Comparison of ENCODE assay signal across 23 mouse cellular contexts in the genomic region with DNA sequence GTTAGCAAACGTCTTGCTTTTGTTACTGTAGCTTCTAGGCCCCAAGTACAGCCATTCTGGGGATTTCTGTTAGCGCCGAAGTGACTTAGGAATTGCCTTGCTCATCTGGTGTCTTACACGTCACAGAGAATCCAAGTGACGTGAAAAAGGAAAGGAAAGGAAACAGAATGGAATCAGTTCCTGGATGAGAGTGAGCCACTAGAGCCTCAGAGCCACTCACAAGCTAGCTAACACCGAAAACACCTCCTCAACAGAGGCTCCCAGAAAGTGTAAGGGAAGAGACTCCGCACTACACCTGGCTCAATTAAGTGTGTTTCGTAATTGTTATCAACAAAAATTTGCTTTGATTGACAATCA. TPM values are rescaled to one million over a fixed set of nuclear protein-coding genes. Genes with fewer than 3 reads are reported as not detected.
DNase-seq lines count a peak whose midpoint lies in the region; ATAC-seq and TF ChIP-seq lines count a peak whose summit lies in the region.
"Not testable (repeated sequence)": the region's sequence is repeated elsewhere in the genome, so short reads cannot be mapped to it uniquely, and the experiment has no call there.
"Had no signal": no experiment of that assay in that cellular context is flagged by ENCODE, and none has a peak within 500 bp of the region (broad histone marks: within the 10 kb centered on the region; RNA-seq: fewer than 3 reads in every experiment).

No protein-coding gene starts in this region.

- peaks cover 16% of the 10 kb centered on the region; the same call in 1 of the 2 replicates for H3K9me3 ChIP-seq in embryonic facial prominence, embryonic 15.5 days (replicated peaks)
- peaks cover 13% of the 10 kb centered on the region for H3K9me3 ChIP-seq in heart, embryonic 14.5 days (ENCODE audit: control insufficient read depth, low read length)
- H3K9me3 ChIP-seq in hindbrain, postnatal 0 days (ENCODE audit: low read length): peaks cover 16% of the 10 kb centered on the region; the same call in 1 of the 2 replicates
- H3K9me3 ChIP-seq in kidney, embryonic 16.5 days (ENCODE audit: low read length): peaks cover 19% of the 10 kb centered on the region
- not testable (repeated sequence) for H3K9me3 ChIP-seq in liver, embryonic 11.5 days (ENCODE audit: control insufficient read depth, low read length); stomach, postnatal 0 days (ENCODE audit: control insufficient read depth, low read length)
- peaks cover 21% of the 10 kb centered on the region for H3K9me3 ChIP-seq in neural tube, embryonic 11.5 days (ENCODE audit: control insufficient read depth, low read length)

- H3K9ac ChIP-seq in embryonic facial prominence, embryonic 15.5 days; heart, embryonic 14.5 days (ENCODE audit: low read length); hindbrain, postnatal 0 days (replicated peaks; ENCODE audit: low read length); kidney, embryonic 16.5 days (replicated peaks; ENCODE audit: low read length); liver, embryonic 11.5 days (ENCODE audit: low read depth, low read length); neural tube, embryonic 11.5 days (ENCODE audit: low read length); stomach, postnatal 0 days (ENCODE audit: low read length): not testable (repeated sequence)

- not testable (repeated sequence) for H3K27ac ChIP-seq in embryonic facial prominence, embryonic 15.5 days (replicated peaks); heart, embryonic 14.5 days (replicated peaks in 1 of 2; ENCODE audit: control insufficient read depth in 1 of 2, insufficient read depth in 1 of 2, low read depth in 2 of 2, low read length in 2 of 2); hindbrain, postnatal 0 days; kidney, embryonic 16.5 days (ENCODE audit: low read length); liver, embryonic 11.5 days (ENCODE audit: low read depth, low read length); neural tube, embryonic 11.5 days (ENCODE audit: low read depth, low read length); stomach, postnatal 0 days (replicated peaks)

- peak; percentile 54; the same call in 1 of the 2 replicates for ATAC-seq in embryonic facial prominence, embryonic 15.5 days (ENCODE audit: insufficient number of reproducible peaks, low FRiP score, low TSS enrichment, low read depth)
- ATAC-seq in heart, embryonic 14.5 days (ENCODE audit: insufficient number of reproducible peaks, insufficient read depth, low FRiP score, low read depth): peak; percentile 39; the same call in 1 of the 2 replicates
- ATAC-seq in hindbrain, postnatal 0 days: peak; percentile 51; the same call in 1 of the 2 replicates
- peak; percentile 12; the same call in 1 of the 2 replicates for ATAC-seq in kidney, embryonic 16.5 days (ENCODE audit: low FRiP score, low TSS enrichment)
- peak; percentile 51; the same call in 1 of the 2 replicates for ATAC-seq in liver, embryonic 11.5 days (replicated peaks; ENCODE audit: low FRiP score)
- ATAC-seq in neural tube, embryonic 11.5 days (ENCODE audit: insufficient read depth, low FRiP score, low TSS enrichment): peak; percentile 55; the same call in 1 of the 2 replicates
- ATAC-seq in stomach, postnatal 0 days (ENCODE audit: low FRiP score, low TSS enrichment): peak; percentile 60; the same call in 1 of the 2 replicates

- TF ChIP-seq EP300 in stomach, postnatal 0 days (optimal IDR thresholded peaks at IDR 0.05): not testable (repeated sequence)

- not testable (repeated sequence) for H3K27me3 ChIP-seq in embryonic facial prominence, embryonic 15.5 days; heart, embryonic 14.5 days (ENCODE audit: control insufficient read depth, insufficient read depth, low read length); hindbrain, postnatal 0 days (ENCODE audit: insufficient read depth, low read length); kidney, embryonic 16.5 days (ENCODE audit: insufficient read depth, low read length); liver, embryonic 11.5 days (replicated peaks; ENCODE audit: control insufficient read depth, insufficient read depth, low read length); neural tube, embryonic 11.5 days (ENCODE audit: control insufficient read depth, insufficient read depth, low read length); stomach, postnatal 0 days (ENCODE audit: control insufficient read depth, insufficient read depth, low read length)

- TF ChIP-seq CTCF in hindbrain, postnatal 0 days (IDR thresholded peaks at IDR 0.05; ENCODE audit: low read depth); stomach, postnatal 0 days (IDR thresholded peaks at IDR 0.05; ENCODE audit: low read depth): not testable (repeated sequence)

- H3K4me2 ChIP-seq in embryonic facial prominence, embryonic 15.5 days (replicated peaks); heart, embryonic 14.5 days (ENCODE audit: low read length); hindbrain, postnatal 0 days (ENCODE audit: low read depth, low read length); kidney, embryonic 16.5 days (replicated peaks; ENCODE audit: low read depth, low read length); liver, embryonic 11.5 days; neural tube, embryonic 11.5 days (ENCODE audit: low read depth); stomach, postnatal 0 days (replicated peaks; ENCODE audit: low read depth): not testable (repeated sequence)

- not testable (repeated sequence) for DNase-seq in hindbrain, postnatal 0 days (ENCODE audit: low spot score); liver, embryonic 11.5 days (ENCODE audit: low spot score); neural tube, embryonic 11.5 days (ENCODE audit: low spot score); stomach, postnatal 0 days (ENCODE audit: low spot score)

- WGBS in embryonic facial prominence, embryonic 15.5 days: 75% methylated on average over 8 of the region's 8 CpGs
- 76% methylated on average over 7 of the region's 8 CpGs for WGBS in heart, embryonic 14.5 days
- 81% methylated on average over 7 of the region's 8 CpGs for WGBS in hindbrain, postnatal 0 days
- WGBS in kidney, embryonic 16.5 days: 81% methylated on average over 7 of the region's 8 CpGs
- 82% methylated on average over 7 of the region's 8 CpGs for WGBS in liver, embryonic 11.5 days
- 85% methylated on average over 7 of the region's 8 CpGs for WGBS in neural tube, embryonic 11.5 days
- 81% methylated on average over 7 of the region's 8 CpGs for WGBS in stomach, postnatal 0 days

- H3K36me3 ChIP-seq in embryonic facial prominence, embryonic 15.5 days; heart, embryonic 14.5 days (ENCODE audit: control insufficient read depth, insufficient read depth, low read length); hindbrain, postnatal 0 days (ENCODE audit: insufficient read depth, low read length); kidney, embryonic 16.5 days (ENCODE audit: insufficient read depth, low read length); liver, embryonic 11.5 days (ENCODE audit: control insufficient read depth, insufficient read depth, low read length); neural tube, embryonic 11.5 days (ENCODE audit: control insufficient read depth, insufficient read depth, low read length); stomach, postnatal 0 days (ENCODE audit: control insufficient read depth, insufficient read depth, low read length): not testable (repeated sequence)

- not testable (repeated sequence) for H3K4me1 ChIP-seq in embryonic facial prominence, embryonic 15.5 days; heart, embryonic 14.5 days (ENCODE audit: control insufficient read depth in 2 of 2, insufficient read depth in 2 of 2, low read length in 2 of 2); hindbrain, postnatal 0 days (ENCODE audit: insufficient read depth, low read length); kidney, embryonic 16.5 days (ENCODE audit: insufficient read depth, low read length); liver, embryonic 11.5 days (replicated peaks; ENCODE audit: control insufficient read depth, insufficient read depth, low read length); neural tube, embryonic 11.5 days (ENCODE audit: control insufficient read depth, insufficient read depth, low read length); stomach, postnatal 0 days (replicated peaks; ENCODE audit: control insufficient read depth, insufficient read depth)

- H3K4me3 ChIP-seq in embryonic facial prominence, embryonic 15.5 days (replicated peaks); heart, embryonic 14.5 days (ENCODE audit: control insufficient read depth in 1 of 2, insufficient read depth in 1 of 2, low read depth in 1 of 2, low read length in 2 of 2); hindbrain, postnatal 0 days (ENCODE audit: low read length); kidney, embryonic 16.5 days (ENCODE audit: low read length); liver, embryonic 11.5 days (ENCODE audit: low read depth, low read length); neural tube, embryonic 11.5 days (ENCODE audit: low read depth, low read length); stomach, postnatal 0 days (ENCODE audit: low read depth, low read length): not testable (repeated sequence)

RNA-seq across cellular contexts. Expression of a gene that starts 20.8 kb away (rescaled TPM):
- not detected in 2 replicates for polyA plus RNA-seq in embryonic facial prominence, embryonic 15.5 days (2015; fragmentation: Nextera tagmentation; extraction: Ambion mirVana)
- polyA plus RNA-seq in heart, embryonic 14.5 days (2014; fragmentation: Nextera tagmentation; extraction: Ambion mirVana): not detected in 2 replicates
- total RNA-seq in hindbrain, postnatal 0 days (2014; rRNA removed): not detected in 2 replicates
- polyA plus RNA-seq in hindbrain, postnatal 0 days (2015; fragmentation: Nextera tagmentation; extraction: Ambion mirVana): not detected in 2 replicates
- polyA plus RNA-seq in kidney, embryonic 16.5 days (2015; fragmentation: Nextera tagmentation; extraction: Ambion mirVana): not detected in 2 replicates
- not detected in 2 replicates for polyA plus RNA-seq in liver, embryonic 11.5 days (2014; fragmentation: Nextera tagmentation; extraction: Ambion mirVana)
- not detected in 2 replicates for polyA plus RNA-seq in neural tube, embryonic 11.5 days (2014; fragmentation: Nextera tagmentation; extraction: Ambion mirVana)
- not detected in 2 replicates for polyA plus RNA-seq in stomach, postnatal 0 days (2015; fragmentation: Nextera tagmentation; extraction: Ambion mirVana)
- total RNA-seq: adrenal gland, adult 8-10 months; gastrocnemius, postnatal 10 days; granulocyte monocyte progenitor cell, adult 5-6 weeks; heart, postnatal 36 days; layer of hippocampus, adult 8-10 months; layer of hippocampus, postnatal 36 days; left cerebral cortex, postnatal 10 days had no signal
- polyA plus RNA-seq: activated CD4-positive, CD25-positive, alpha-beta regulatory T cell, adult 4 months; C2C12; embryonic facial prominence, embryonic 12.5 days; forebrain, embryonic 16.5 days; heart, embryonic 10.5 days; limb, embryonic 14.5 days; liver, embryonic 16.5 days; lung, postnatal 0 days; macrophage had no signal
